Mouse (Mus musculus) cerebellum, adult 9-11 months (tissue): ENCODE results near the gene Kbtbd2.

ENCODE experiments used
- DNase-seq: peaks from one replicate; pipeline ENCODE4 v3.0.0; 2022

The Kbtbd2 gene

DNA sequence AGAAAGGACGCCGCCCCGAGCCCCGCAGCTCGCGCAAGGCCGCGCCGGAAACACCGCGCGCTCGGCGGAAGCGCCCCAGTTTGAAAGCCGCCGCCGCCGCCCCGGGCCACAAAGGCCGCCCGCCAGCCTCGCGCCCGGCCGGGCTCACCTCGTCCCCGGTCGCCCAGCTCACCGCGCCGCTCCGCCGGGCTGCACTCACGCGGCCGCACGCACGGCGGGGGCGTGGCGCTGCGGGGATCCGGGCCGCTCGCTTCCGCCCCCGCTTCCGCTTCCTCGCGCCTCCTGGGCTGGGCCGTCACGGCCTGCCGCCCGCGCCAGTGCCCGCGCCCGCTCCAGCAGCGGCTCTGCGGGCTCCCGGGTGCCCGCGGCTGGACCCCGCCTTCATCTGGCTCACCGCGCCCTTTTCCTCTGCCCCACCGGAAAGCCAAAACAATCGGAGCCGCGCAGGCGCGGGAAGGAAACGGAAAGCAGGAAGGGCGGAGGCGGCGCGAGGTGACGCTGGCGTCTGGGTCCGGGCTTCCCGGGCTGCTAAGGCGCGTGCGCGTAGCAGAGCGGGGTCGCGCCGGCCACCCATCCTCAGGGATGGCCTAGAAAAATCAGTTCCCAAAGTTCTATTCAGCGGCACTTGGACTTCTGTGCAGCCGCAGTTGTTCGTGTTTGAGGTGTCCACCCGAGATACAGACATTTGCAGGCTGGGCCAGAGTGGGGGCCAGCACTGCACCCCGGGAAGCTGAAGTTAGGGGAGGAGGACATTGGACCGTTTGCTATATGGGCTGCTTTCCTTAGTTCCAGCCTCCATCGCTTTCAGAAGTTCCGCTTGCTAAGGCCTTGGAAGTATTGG lies at the start of gene Kbtbd2:
Kbtbd2 (minus strand) TSS at position 503 of the 841 bp plus-strand sequence.
- peak; percentile 97 for DNase-seq

DNA sequence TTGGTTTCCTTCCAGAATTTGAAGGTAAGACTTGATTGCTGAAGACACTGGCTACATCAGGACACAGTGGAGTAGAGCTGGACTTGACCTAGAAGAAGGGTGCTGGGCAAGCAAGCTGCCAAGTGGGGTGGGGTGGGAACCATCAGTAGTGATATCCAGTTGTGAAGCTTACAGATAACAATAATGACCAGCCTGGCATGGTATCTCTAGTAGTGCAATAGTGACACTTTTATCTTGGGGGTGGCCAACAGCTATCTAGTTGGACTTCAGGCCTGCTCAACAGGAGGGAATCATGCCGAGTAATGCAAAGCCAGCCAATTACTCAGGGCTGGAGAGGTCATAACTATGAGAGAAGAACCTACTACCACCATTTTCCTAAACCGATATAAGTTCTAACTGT lies 46.8 kb upstream of the Kbtbd2 start:
- DNase-seq = no peak

DNA sequence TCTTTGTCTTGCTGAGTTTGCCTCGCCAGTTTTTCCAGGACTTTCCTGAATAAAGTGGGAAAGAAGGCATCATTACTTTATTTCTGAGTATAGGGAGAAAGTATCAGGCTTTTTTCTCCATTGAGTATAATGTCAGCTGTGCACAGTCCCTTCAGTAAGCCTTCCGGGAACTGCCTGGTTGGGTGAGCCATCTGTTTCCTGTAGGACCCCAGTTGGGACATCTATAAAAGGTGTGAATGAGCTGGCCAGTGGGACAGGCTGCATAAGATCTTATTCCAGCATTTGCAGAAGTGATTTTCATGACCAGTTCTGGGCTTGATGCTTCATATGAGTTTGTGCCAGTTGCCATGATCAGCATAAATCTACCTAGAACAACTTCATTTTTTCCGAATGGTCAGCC lies 45.6 kb upstream of the Kbtbd2 start:
- DNase-seq = no peak

DNA sequence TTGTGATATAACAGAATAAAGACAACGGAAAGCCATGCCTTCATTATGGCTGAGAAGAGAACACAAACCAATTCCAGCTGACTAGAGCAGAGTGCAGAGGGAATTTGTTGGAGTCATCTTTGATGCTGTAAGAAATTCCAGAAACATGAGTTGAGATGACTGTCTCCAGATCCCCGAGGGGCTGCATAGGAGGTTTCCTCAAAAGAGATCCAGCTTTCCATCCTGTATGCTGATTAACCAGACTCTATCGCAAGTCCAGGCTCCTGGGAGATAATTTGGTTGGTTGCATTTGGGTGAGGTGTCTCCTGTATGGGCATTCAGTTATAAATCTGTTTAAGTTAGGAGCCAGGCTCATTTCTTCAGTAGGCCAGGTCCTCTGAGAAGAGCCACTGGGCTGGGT lies 40.0 kb upstream of the Kbtbd2 start:
- no peak for DNase-seq

DNA sequence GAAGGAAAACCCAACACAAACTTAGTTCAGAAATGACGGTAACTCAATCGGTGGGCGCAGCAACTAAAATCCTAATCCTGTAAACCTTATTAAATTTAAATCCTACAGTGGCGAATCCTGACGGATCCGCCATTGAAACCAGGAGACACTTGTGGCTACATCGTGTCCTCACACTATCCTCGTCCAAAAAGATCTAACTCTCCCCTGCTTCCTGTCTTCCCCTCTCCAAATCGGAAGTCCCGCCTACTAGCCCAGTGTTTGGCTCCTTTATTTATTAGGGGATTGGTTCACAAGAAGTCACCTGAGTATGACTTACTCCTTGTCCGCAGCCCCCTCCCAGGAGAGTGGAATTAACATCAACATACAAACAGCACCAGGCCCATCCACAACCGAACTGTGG lies 39.6 kb upstream of the Kbtbd2 start:
- DNase-seq = no peak

DNA sequence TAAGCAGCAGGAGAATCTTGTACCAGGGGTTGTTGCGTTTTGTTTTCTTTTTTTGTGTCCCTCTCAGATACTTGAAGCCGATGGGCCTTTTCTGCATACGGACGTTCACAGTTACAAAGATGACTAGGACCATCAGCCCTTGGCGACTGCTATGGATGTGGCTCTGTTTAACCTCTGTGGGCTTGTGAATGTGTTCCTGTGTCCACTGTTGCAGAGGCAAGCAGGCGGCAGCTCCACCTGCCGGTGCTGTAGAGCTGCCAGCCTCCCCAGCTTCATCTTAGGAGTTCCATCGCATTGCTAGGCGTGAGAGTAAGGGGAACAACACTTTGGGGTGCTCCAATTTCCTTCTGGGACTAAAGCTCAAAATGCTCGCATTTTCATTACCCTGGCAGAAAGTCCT lies 37.9 kb upstream of the Kbtbd2 start:
- no peak for DNase-seq

DNA sequence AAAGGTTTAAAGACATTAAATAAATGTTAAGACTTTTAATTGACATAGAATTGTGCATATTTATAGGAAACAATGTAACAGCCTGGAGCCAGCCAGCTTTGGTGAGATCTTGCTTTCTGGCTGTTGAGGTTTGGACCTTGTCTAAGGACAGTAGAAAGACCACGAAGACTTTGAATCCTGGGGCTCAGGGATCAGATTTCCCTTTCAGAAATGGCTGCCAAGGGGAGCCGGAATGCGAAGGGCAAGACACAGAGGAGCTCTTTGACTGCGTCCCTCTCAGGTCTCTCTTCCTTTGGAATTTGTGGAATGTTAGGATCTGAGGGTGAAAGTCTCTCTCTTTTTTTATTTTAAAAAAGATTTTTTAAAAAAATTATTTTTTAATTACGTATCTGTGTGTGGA lies 37.2 kb upstream of the Kbtbd2 start:
- DNase-seq = no peak

DNA sequence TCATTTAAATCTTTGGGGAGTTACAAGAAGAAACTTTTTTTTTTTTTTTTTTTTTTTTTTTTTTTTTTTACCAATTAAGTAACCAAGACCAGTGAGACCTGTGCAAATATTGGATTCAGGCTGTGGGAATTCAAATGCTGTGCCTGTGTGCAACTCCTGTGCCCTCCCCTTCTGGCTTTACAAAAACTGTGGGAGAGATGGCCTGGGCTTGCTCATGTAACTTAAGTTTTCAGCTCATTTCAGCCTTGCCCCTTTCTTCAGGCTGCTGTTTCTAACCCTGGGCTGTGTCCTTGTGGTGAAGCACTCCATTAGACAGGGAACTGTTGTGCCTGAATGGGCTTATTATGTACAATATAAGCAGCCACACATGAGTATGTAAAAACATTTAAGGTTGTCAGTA lies 35.2 kb upstream of the Kbtbd2 start:
- DNase-seq = no peak

DNA sequence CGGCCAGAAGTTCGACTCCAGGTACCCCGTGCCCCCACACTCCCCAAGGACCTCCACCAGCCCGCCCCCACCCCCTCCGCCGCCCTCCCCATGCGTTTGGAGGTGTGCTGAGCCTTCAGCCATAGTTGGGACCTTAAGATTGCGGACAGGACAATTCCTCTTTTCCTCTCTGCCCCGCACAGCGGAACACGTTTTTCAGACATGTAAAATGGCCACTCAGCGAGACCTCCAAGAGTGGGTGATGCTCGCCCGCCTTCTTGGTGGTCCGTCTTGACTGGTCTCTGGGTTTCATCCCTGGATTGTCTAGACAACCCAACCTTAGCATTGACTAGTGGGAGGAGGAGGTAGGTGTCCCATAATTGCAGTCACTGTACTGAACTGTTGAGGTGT lies 34.8 kb upstream of the Kbtbd2 start:
- DNase-seq = no peak

DNA sequence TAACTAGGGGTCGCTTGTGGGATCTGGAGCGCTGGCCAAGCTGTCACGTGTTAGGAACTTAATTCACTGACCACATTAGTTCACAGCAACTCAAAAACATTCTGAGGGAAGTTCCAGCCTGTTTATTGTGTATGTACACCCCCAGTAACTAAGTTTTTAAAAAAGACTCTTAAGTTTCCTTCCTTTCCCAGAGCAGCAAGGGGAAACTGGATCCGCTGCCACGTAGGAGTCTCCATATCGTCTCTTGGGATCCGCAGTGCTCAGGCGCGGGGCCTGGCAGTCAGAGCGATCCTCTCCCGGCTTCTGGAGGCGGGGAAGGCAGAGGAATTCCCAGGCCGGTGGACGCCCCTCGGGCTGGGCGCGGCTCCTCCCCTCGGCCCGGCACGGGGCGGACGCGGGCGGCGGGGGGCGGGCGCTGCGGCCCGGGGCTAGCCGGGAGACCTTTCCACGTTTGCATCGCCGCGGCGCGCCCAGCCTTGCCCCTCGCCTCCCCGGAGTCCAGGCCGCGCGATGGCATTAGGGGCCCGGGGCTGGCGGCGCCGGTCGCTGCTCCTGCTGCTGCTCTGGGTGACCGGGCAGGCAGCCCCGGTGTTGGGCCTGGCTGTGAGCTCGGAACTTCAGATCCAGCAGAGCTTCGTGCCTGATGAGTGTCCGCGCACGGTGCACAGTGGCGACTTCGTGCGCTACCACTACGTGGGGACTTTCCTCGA lies 34.2 kb upstream of the Kbtbd2 start, which contains the start of gene Fkbp9:
Fkbp9 (plus strand) TSS at position 363 of the 710 bp plus-strand sequence.
- DNase-seq = peak; percentile 6

DNA sequence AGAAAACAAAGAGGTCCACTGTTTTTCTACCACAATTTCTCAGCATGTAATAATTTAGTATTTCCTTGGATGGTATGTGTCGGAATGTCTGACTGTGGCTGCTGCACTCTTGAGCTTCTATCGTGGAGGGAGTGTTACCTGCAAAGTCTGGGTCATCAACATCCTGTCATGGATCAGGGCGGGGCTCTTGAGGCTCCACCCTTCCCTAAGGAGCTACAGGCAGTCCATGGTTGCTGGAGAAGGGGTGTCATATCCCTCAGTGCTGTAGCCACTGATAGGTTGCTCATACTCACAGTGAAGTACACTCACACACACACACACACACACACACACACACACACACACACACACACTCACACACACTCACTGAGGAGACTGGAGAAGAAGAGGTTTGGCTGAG lies 28.0 kb upstream of the Kbtbd2 start:
- no peak for DNase-seq

DNA sequence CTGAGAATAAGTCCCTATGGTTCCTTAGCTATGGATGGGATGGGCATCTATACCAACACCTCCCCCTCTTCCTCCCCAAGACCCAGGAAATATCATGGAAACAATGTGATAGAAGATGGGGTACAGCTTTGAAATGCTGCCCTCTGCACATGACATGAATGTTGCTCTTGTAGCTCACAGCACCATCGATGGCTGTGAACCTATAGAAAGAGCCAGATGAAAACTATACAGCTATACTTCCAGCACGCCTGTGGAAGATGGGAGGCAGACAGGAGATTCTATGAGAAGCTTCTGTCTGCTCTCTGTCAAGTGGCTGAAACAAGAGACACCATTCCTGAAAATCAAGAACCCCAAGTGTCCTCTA lies 21.5 kb upstream of the Kbtbd2 start:
- no peak for DNase-seq

DNA sequence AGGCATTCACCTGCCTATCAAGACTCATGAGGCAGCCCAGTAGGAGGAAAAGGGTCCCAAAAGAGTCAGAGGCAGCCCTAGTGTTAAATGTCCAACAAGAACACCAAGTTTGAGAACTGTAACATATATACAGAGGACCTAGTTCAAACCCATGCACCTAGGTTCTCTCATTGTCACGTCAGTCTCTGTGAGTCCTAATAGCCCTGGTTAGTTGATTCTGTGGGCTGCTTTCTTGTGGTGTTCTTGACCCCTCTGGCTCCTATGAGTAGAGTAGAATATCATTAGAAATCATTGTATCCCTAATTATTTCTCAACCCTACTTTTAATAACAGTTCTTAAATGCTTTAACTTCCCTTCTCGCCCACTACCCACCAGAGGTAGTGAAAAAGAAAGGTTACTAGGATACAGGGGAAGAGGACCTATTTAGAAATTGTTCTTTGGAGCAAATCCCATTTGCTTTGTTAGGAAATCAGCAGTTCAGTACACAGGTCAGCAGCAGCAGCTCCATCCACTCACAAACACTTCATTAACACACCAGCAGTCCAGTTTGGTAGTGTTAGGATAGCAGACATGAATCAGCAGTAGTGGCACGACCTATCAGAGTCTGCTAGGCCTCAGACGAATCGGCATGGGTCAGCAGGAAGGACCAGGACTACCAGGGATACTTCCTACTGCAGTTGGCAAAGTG lies 21.0 kb upstream of the Kbtbd2 start:
- DNase-seq = no peak

DNA sequence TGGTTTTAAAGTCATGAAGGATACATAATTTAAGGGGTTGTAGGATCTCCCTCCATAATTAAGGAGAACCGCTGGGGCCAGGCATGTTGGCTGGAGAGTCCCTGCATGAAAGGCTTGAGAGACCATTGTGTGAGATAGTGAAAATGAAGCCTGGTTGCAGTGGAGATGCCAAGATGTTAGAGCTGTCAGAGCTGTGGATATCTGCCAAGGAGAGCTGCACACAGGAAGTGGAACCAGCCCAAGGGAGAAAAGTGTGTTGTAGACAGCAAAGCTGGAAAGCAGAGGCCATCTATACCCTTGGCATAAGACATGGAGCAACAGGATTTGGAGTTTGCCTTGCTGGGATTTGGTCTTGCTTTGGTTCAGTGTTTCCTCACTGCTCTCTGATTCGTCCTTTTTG lies 15.7 kb upstream of the Kbtbd2 start:
- no peak for DNase-seq

DNA sequence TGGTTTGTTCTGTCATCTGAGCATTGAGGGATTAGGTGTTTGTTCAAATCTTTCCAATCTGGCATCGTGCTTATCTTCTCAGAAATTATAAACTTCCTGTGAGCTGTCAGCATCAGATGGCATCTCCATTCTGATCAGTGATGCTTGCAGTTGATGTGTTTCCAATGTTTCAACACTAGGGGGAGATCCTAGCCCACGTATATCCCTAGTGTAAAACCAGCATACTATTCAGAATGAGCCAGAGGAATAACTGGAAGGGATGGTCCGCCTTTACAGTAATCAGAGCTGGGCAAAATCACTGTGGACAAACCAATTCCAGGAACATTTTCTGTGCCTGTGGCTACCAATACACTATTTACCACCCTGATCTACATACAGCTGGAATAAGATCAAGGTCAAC lies 11.0 kb upstream of the Kbtbd2 start:
- DNase-seq = peak; percentile 28

DNA sequence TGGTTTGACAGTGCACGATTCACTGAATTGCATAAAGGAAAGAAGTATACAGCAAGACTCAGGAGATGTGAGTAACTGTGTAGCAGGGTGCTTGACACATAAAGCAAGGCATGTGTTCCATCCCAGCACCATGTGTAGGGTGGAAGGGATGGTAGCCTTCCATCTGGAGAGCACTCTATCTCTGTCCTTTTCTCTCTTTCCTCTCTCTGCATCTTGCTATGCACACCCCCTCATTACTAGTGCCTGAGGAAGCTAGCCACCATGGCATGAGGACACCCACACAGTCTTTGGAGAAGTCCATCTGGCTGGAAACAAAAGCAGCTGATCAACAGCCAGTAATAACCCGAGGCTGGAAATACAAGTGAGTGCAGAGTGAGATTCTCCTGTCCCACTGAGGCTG lies 8.6 kb upstream of the Kbtbd2 start:
- no peak for DNase-seq

DNA sequence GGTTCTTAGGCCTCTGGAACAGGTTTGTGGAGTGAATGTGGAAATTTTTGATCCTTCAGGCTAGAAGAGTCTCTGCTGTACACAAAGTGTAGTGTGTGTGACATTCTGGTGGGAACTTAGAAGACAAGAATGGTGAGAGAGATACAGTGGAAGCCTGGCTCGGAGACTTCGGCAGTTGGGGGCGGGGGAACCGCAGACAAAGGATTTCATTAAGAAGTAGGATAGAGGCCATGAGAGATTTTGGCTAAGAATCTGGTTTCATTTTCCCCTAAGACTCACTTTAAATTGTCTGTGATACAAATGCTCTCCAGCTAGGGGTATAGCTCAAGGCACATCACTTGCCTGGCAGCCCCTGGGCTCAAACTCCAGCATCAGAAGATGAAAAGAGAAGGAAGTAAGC lies 7.4 kb upstream of the Kbtbd2 start:
- DNase-seq = no peak

DNA sequence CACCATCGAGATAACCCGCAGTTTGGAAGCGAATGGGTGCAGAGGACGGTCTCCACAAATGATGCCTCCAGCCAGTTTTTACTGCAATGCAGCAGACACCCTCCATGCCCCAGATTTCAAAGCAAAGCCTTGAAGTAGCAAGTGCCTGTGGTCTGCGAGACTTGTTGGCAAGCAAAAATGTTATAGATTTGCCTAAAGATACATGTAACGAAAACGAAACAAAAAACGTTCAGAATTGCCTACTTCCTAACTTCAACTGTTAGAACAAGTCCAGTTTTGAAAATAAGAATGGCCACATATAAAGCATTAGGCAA lies 496 bp upstream of the Kbtbd2 start:
- DNase-seq = no peak

DNA sequence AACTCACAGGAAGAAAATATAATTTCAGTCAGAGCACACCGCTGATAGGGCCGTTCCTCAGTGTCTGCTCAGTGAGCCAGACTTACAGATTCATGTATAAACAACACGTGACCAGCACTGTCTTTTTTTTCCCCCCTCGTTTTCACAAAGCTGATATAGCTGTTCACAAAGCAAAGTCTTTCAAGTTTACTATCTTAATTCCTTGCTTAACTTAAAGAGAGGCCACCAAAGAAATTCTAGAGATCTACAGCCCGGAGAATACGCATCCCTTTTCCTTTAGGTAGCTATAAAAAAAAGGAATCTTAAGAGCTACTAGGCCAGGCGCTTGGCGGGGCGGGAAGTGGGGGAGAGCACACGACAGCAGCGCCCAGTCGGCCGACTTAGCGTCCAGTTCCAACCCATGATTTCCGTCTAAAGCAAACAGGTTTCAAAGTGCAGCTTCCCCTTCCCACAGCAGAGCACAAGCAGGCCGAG lies 908 bp downstream of the Kbtbd2 start:
- DNase-seq = peak; percentile 18

DNA sequence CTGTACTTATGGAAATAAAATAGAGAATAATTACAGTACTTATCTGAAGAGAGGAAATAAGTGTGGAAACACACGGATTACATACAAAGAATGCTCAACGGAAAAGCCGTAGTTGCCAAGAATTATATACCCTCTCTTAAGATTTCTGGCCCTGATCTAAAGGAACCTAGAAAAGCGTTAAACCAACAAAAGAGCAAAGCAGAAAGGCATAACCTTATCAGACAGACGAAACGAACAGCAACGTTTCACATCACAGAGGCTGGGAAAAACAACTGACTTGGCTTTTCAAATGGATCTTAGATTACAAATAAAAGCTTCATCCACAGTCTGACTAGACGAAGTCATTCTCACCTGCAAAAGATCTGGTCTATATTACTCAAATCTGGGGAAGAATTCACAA lies 1.4 kb downstream of the Kbtbd2 start:
- DNase-seq = no peak

DNA sequence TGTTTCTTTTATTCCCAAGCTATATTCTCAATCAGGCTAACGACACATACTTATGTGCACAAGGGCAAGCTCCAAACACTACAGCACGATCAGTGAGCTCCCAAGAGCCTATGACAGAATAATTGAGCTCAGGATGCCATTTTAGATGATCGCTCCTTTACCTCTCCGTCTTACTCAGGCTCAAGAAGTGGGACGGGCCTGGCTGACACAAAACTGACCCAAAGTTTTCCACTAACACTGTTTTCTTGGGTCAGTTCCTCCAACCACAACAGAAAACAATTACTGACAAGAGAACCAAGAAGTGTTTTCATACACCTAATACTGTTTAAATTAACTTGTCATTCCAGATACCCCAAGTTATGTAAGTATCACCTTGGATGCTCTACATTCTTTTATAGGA lies 2.8 kb downstream of the Kbtbd2 start:
- DNase-seq = no peak

DNA sequence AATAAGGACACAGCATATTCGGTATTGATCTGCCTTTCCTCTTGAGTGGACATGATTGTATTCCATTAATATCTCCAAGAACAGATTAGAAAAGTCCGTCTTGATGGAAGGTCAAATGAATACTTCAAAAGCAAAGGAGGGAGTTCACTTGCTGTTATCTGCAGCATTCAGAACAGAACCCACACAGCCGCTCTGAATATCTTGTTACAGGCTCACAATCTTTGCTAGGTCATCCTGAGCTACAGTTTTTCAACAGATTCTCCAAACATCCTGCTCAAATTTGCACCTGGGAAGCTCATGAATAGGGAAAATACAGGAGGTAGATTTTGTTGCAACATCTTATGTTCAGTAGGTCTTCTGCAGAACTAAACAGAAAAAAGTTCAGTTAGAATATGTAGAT lies 8.3 kb downstream of the Kbtbd2 start:
- no peak for DNase-seq

DNA sequence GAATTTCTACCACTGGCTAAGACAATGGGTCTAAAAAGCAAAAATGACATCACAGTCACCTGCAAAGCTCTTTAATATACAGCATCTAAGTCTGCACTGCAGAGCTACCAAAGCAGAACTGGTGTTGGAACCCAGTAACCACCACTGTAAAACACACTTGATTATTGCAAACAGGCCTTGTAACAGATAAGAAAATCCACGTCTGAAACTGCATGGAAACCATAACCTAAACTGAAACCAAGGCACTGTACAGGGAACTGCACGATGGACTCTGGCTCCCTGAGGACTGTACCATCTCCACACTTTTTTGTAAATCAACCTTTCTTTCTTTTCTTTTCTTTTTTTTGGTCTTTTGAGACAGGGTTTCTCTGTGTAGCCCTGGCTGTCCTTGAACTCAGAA lies 9.9 kb downstream of the Kbtbd2 start:
- DNase-seq = no peak

DNA sequence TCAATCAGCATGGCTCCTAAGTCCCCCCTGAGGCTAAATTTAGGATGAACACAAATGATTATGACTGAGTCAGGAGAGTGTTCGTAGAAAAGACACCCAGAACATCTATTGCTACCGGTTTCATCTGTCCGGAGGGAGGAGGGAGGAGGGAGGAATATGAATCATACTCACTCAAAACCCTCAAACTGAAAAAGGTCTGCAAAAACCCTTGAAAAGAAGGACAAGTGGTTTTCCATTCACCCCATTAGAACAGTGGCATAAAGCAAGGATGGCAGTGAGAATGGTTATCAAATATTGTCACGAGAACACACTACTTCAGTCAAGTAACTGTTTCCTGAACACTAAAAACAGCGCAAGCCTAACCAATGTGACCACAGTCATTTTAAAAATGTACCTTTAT lies 12.5 kb downstream of the Kbtbd2 start:
- no peak for DNase-seq
